Mouse (Mus musculus): ENCODE results near the gene Serping1. TPM values are rescaled to one million over a fixed set of nuclear protein-coding genes. Genes with fewer than 3 reads are reported as not detected.
"Not testable (repeated sequence)": the region's sequence is repeated elsewhere in the genome, so short reads cannot be mapped to it uniquely, and the experiment has no call there.

Serping1 gene
- total RNA-seq, 2 experiments from 2014 or later: 78.6 to 115 TPM

- DNase-seq (ENCODE audit: low spot score in 2 of 2): no peak
Measured at GRCm38 (mm10) chr2:84741841-84742450, 33.3 kb downstream of the Serping1 start.

- no peak for DNase-seq (ENCODE audit: low spot score in 2 of 2)
Measured at GRCm38 (mm10) chr2:84740608-84741333, 34.5 kb downstream of the Serping1 start.

GRCm38 (mm10) chr2:84738271-84738911 lies 36.9 kb downstream of the Serping1 start:
- DNase-seq (ENCODE audit: low spot score in 2 of 2): no peak

- no peak for DNase-seq (ENCODE audit: low spot score in 2 of 2)
Measured at GRCm38 (mm10) chr2:84737451-84737925, 37.8 kb downstream of the Serping1 start.

- DNase-seq (ENCODE audit: low spot score in 2 of 2): no peak
Measured at GRCm38 (mm10) chr2:84736312-84737161, 38.7 kb downstream of the Serping1 start.

GRCm38 (mm10) chr2:84735346-84735920 lies 39.8 kb downstream of the Serping1 start:
- no peak for DNase-seq (ENCODE audit: low spot score in 2 of 2)

GRCm38 (mm10) chr2:84734919-84735318 lies 40.3 kb downstream of the Serping1 start:
- DNase-seq (ENCODE audit: low spot score in 2 of 2): no peak

GRCm38 (mm10) chr2:84734351-84734864 lies 40.8 kb downstream of the Serping1 start:
- DNase-seq (ENCODE audit: low spot score in 2 of 2): no peak

- DNase-seq (ENCODE audit: low spot score in 2 of 2): peak in 1 of 2 experiments; percentile 45
Measured at GRCm38 (mm10) chr2:84733579-84734300, 41.5 kb downstream of the Serping1 start, which contains the start of gene Ypel4. TSS of gene Ypel4 (plus strand) at chr2:84734058.

- no peak for DNase-seq (ENCODE audit: low spot score in 2 of 2)
Measured at GRCm38 (mm10) chr2:84732394-84732793, 42.9 kb downstream of the Serping1 start.

GRCm38 (mm10) chr2:84731206-84731605 lies 44.0 kb downstream of the Serping1 start:
- no peak for DNase-seq (ENCODE audit: low spot score in 2 of 2)

- not testable (repeated sequence) for DNase-seq (ENCODE audit: low spot score in 2 of 2)
Measured at GRCm38 (mm10) chr2:84728191-84728590, 47.1 kb downstream of the Serping1 start.

- DNase-seq (ENCODE audit: low spot score in 2 of 2): peak; percentile 91 to 92
Measured at GRCm38 (mm10) chr2:84727172-84727858, 47.9 kb downstream of the Serping1 start, which contains the start of gene Clp1. TSS of gene Clp1 (minus strand) at chr2:84727350.

GRCm38 (mm10) chr2:84726716-84727115 lies 48.5 kb downstream of the Serping1 start:
- no peak for DNase-seq (ENCODE audit: low spot score in 2 of 2)

GRCm38 (mm10) chr2:84725770-84726169 lies 49.5 kb downstream of the Serping1 start:
- DNase-seq (ENCODE audit: low spot score in 2 of 2): no peak

- DNase-seq (ENCODE audit: low spot score in 2 of 2): no peak
Measured at GRCm38 (mm10) chr2:84723856-84724255, 51.4 kb downstream of the Serping1 start.

- DNase-seq (ENCODE audit: low spot score in 2 of 2): no peak
Measured at GRCm38 (mm10) chr2:84721182-84721581, 54.1 kb downstream of the Serping1 start.

- DNase-seq (ENCODE audit: low spot score in 2 of 2): no peak
Measured at GRCm38 (mm10) chr2:84720718-84721117, 54.5 kb downstream of the Serping1 start.

- no peak for DNase-seq (ENCODE audit: low spot score in 2 of 2)
Measured at GRCm38 (mm10) chr2:84717357-84717756, 57.9 kb downstream of the Serping1 start.
